Mouse (Mus musculus) lung, postnatal 0 days (tissue): ENCODE results near the gene Slc35c1.

ENCODE experiments used
- CTCF ChIP-seq: IDR thresholded peaks from 2 replicates; pipeline ENCODE4 v1.5.1; 2016; ENCODE audit warnings: antibody characterized with exemption, mild to moderate bottlenecking
- EP300 ChIP-seq: IDR thresholded peaks from 2 replicates; pipeline ENCODE4 v1.6.1; 2016; ENCODE audit warnings: antibody characterized with exemption, mild to moderate bottlenecking, control low read depth

DNA sequence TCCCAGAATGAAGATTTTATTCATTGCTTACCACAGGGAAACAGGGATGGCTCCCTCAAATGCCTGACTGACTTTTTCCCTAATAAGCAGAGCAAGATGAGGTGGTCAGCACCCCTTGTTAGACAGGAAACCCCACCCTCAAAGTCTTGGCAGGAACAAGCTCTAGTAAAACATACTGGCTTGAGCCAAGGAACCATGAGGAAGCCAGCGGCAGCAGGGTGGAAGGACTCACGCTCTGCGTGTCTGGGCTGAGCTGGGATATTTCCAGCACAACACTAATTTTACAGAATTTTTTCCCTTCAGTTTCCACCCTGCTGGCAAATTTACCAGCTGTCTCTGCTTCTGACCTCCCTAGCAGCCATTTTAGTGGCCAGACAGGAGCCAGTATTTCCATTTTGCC lies 33.9 kb downstream of the Slc35c1 start:
- TF ChIP-seq EP300 = peak; percentile 48; the same call in 1 of the 2 replicates
- TF ChIP-seq CTCF = no peak
